Mouse (Mus musculus) lung, postnatal 0 days (tissue): ENCODE data around the gene Tgfbr2.

Experiments
- CTCF ChIP-seq: IDR thresholded peaks from 2 replicates; pipeline ENCODE4 v1.5.1; 2016; ENCODE audit warnings: antibody characterized with exemption, mild to moderate bottlenecking
- EP300 ChIP-seq: IDR thresholded peaks from 2 replicates; pipeline ENCODE4 v1.6.1; 2016; ENCODE audit warnings: antibody characterized with exemption, mild to moderate bottlenecking, control low read depth

DNA sequence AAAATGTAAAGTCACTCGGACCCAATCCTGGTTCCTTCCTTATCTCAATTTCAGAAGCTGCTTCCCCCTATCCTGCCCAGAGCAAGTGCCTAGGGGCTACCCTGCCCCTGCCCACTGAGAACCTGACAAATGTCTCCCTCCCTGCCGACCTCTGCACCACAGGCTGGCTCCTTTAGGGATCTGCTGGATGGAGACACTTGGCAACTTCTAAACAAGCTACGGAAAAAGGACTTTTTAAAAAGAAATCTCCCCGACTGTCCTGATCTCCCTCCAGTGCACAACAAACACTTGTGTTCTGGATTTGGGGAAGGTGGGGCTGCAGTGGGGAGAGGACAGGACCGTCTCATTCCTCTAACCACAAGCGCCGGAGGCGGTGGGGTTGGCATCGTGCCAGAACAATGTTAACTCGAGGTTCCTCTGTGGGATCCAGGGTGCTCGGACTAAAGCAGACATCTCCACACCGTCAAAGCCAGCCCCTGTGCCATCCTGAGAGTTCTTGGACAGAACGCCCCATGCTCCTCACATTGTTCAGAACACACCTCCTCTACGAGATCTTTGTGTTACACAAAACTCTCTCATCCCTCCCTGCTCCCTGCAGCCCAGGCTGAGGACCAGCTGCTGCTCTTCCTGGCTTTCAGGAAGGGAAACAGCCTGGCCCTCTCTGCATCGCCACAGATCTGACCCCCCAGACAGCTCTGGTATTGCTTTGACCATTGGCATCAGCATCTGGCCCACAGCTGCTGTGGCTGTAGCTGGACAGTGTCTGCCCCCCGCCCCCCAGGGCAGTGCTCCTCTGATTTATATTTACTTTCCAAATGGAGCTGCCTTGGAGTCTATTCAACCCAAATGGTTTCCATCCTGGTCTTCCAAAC is 76.2 kb downstream of the Tgfbr2 start:
- TF ChIP-seq CTCF (no peak), EP300 (peak; percentile 77)
